Mouse (Mus musculus) neutrophil, adult 65 days (primary cell): ENCODE measurements around the gene 4930524B15Rik. TPM values are rescaled to one million over a fixed set of nuclear protein-coding genes. Genes with fewer than 3 reads are reported as not detected.

Source experiments
- total RNA-seq: library from RNA; stranded (reverse); gene quantifications from 2 replicates; pipeline ENCODE4 v1.2.4, GENCODE M21; 2023

The 4930524B15Rik gene
- total RNA-seq = not detected in 2 replicates

GRCm38 (mm10) chr11:31965256-31966134 is at the start of gene 4930524B15Rik:
Gene 4930524B15Rik, plus strand, starts transcription at chr11:31965592.

GRCm38 (mm10) chr11:32000281-32000680 is 34.9 kb downstream of the 4930524B15Rik start, which contains the start of gene Nsg2:
Gene Nsg2, plus strand, starts transcription at chr11:32000463.

Other genes starting within 250 kb of the 4930524B15Rik start
- 76.7 and 107 TPM in 2 replicates for gene Cpeb4, start 93.4 kb upstream of the 4930524B15Rik start, total RNA-seq
- 1.5 TPM in 1 of 2 replicates, not detected in the other for gene Nsg2, start 34.9 kb downstream of the 4930524B15Rik start, total RNA-seq
- gene Il9r, start 234.7 kb downstream of the 4930524B15Rik start, total RNA-seq = not detected in 2 replicates
- 12.5 and 12.8 TPM in 2 replicates for gene Snrnp25, start 239.8 kb downstream of the 4930524B15Rik start, total RNA-seq